Mouse (Mus musculus) small intestine, adult 2 months (tissue): ENCODE results near the gene Prkca.

ENCODE experiments used
- CTCF ChIP-seq: fragments of 200-500 bp; IDR thresholded peaks from 2 replicates; pipeline ENCODE4 v1.5.1; 2012; ENCODE audit warnings: low read depth, mild to moderate bottlenecking, control low read depth, inconsistent platforms, low read length, moderate library complexity, mixed read lengths; ENCODE audit not compliant: insufficient replicate concordance, insufficient read length; ENCODE audit errors: extremely low read depth
- POLR2A ChIP-seq: fragments of 200-500 bp; IDR thresholded peaks from 2 replicates; pipeline ENCODE4 v1.6.1; 2012; ENCODE audit warnings: low read depth, mild to moderate bottlenecking, control low read depth, inconsistent platforms, low read length, moderate library complexity

DNA sequence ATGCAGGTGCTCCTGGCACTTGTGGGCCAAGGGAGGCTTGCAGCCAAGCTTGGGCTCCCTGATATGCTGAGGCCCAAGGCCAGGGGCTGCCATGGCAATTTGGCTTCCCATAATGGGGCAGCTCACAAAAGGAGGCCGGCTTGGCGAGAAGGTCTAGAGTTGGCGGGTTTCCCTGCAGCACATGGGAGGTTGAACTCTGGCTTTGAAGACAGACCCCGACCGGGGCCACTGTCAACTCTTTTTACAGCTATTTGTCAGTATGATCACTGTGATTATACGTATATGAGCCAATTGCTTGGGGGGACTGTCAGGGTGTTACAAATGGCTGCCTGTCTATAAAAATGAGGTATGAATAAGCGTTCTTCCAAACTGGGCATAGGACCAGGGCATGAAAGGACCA lies 378.3 kb downstream of the Prkca start:
- TF ChIP-seq CTCF (no peak), POLR2A (no peak)
